Mouse (Mus musculus): ENCODE measurements around the gene Zc3h14. TPM values are rescaled to one million over a fixed set of nuclear protein-coding genes. Genes with fewer than 3 reads are reported as not detected.

Zc3h14 gene
- polyA plus RNA-seq, 1 experiment from 2014 or later: 113 TPM

Other genes with a start within 250 kb of the Zc3h14 start
- 2.8 and 2.9 TPM in 2 replicates for gene Kcnk10, start 168.7 kb upstream of the Zc3h14 start, polyA plus RNA-seq (2014; fragmentation: Nextera tagmentation; extraction: Ambion mirVana)
- 9.9 and 13.4 TPM in 2 replicates for gene Spata7, start 118.8 kb upstream of the Zc3h14 start, polyA plus RNA-seq (2014; fragmentation: Nextera tagmentation; extraction: Ambion mirVana)
- 11.4 and 11.7 TPM in 2 replicates for gene Ptpn21, start 9.6 kb upstream of the Zc3h14 start, polyA plus RNA-seq (2014; fragmentation: Nextera tagmentation; extraction: Ambion mirVana)
- 2.5 and 2.6 TPM in 2 replicates for gene Eml5, start 154.5 kb downstream of the Zc3h14 start, polyA plus RNA-seq (2014; fragmentation: Nextera tagmentation; extraction: Ambion mirVana)
- 26.9 and 28.1 TPM in 2 replicates for gene Ttc8, start 173.6 kb downstream of the Zc3h14 start, polyA plus RNA-seq (2014; fragmentation: Nextera tagmentation; extraction: Ambion mirVana)

Data from embryonic facial prominence, embryonic 14.5 days (tissue).